Mouse (Mus musculus) kidney, postnatal 0 days (tissue): ENCODE measurements at regions not wholly inside any gene's neighbourhood (a gene's known extent, or its start where the extent isn't known, plus 50 kb on each side); places are given as distances from the start of the nearest gene placed in this dataset.

ENCODE experiments used
- ATAC-seq: fragments of 200-750 bp; cut with Nextera tagmentation; replicated peaks from 2 replicates; pipeline ENCODE4 v1.8.0; 2017; ENCODE audit warnings: low read depth, moderate number of reproducible peaks, moderate TSS enrichment, moderate library complexity; ENCODE audit not compliant: low FRiP score
- DNase-seq: peaks from one replicate; pipeline ENCODE4 v3.0.0-alpha.2; 2016; ENCODE audit warnings: low spot score
- H3K27ac ChIP-seq: fragments of 300-500 bp; sonication (generic); 2 replicates; pipeline ENCODE4 v1.5.1; 2014; ENCODE audit warnings: mild to moderate bottlenecking
- H3K27me3 ChIP-seq: fragments of 300-500 bp; sonication (generic); 2 replicates; pipeline ENCODE4 v1.6.1; 2014; ENCODE audit warnings: low read length, mixed read lengths; ENCODE audit not compliant: insufficient read depth
- H3K36me3 ChIP-seq: fragments of 300-500 bp; sonication (generic); 2 replicates; pipeline ENCODE4 v1.6.1; 2014; ENCODE audit warnings: low read length, mixed read lengths; ENCODE audit not compliant: insufficient read depth
- H3K4me1 ChIP-seq: fragments of 300-500 bp; sonication (generic); replicated peaks from 2 replicates; pipeline ENCODE4 v1.6.1; 2014; ENCODE audit warnings: antibody characterized with exemption, low read length, mixed read lengths; ENCODE audit not compliant: insufficient read depth
- H3K4me2 ChIP-seq: fragments of 300-500 bp; sonication (generic); 2 replicates; pipeline ENCODE4 v1.6.1; 2014; ENCODE audit warnings: mild to moderate bottlenecking, low read length, moderate library complexity, mixed read lengths
- H3K4me3 ChIP-seq: fragments of 300-500 bp; sonication (generic); replicated peaks from 2 replicates; pipeline ENCODE4 v1.5.1; 2014; ENCODE audit warnings: low read depth, low read length
- H3K9ac ChIP-seq: fragments of 300-500 bp; sonication (generic); 2 replicates; pipeline ENCODE4 v1.6.1; 2014; ENCODE audit warnings: low read depth, low read length
- H3K9me3 ChIP-seq: fragments of 300-500 bp; sonication (generic); replicated peaks from 2 replicates; pipeline ENCODE4 v1.6.1; 2016; ENCODE audit warnings: low read length, inconsistent platforms, mixed read lengths
- CTCF ChIP-seq: IDR thresholded peaks from 2 replicates; pipeline ENCODE4 v1.5.1; 2016; ENCODE audit warnings: antibody characterized with exemption, low read depth, mild to moderate bottlenecking, moderate library complexity
- WGBS: fragments of 180-500 bp; shearing (Covaris S2); extraction: QIAGEN DNeasy Blood & Tissue Kit; methylation state at CpG from one replicate; pipeline ENCODE4 v1.1.7; 2014; 5-methylcytosine and 5-hydroxymethylcytosine counted together

DNA sequence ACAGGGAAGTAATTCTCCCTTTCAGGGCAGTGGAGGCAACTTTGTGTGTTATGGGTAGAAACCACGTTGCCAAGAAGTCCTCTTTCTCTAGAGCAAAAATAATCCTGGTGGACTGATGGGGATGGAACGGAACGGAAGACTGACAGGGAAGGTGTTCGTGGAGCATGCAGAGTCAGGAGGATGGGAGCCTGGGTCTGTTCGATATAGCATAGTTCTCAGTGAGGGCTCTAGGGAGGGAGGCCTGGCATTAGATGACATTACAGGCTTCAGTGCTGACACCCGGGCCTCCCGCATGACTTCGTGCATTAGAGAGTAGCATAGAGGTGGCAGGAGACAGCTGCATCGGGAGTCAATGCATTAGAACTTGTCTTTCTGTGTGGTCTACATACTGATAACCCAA lies 211.1 kb downstream of the Etnk1 start:
- Histone ChIP-seq H3K27ac (no peak overlapping the region), H3K9ac (no peak overlapping the region), H3K4me1 (no peaks in the 10 kb centered on the region), H3K4me2 (no peak overlapping the region), H3K36me3 (no peaks in the 10 kb centered on the region), H3K4me3 (no peak overlapping the region), H3K9me3 (no peaks in the 10 kb centered on the region), H3K27me3 (no peaks in the 10 kb centered on the region)
- no peak for TF ChIP-seq CTCF
- no peak for ATAC-seq
- no peak for DNase-seq
- WGBS: 90% methylated on average over 9 of the region's 9 CpGs

DNA sequence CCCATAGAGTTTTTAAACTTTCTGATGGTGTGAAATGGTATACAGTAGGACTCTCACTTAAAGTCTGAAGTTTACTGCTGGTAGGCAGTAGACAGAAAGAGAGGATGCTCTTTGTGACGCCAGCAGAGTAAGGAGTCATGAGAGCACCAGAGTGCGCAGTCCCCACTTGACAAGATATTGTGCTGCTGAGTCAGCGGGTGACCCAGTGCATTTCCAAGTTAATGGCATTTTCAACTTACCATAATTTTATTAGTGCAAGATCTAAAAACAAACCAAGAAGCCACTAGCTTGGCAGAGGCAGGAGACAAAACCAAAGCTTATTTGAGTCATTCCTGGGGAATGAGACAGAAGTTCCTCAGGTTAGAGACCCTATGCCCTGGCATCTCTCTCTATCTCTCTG lies 213.5 kb downstream of the Etnk1 start:
- H3K4me2 ChIP-seq: no peak overlapping the region
- H3K27me3 ChIP-seq: no peaks in the 10 kb centered on the region
- TF ChIP-seq CTCF: no peak
- no peaks in the 10 kb centered on the region for H3K36me3 ChIP-seq
- no peaks in the 10 kb centered on the region for H3K4me1 ChIP-seq
- 93% methylated on average over 3 of the region's 3 CpGs for WGBS
- ATAC-seq (no peak), DNase-seq (no peak)
- H3K4me3 ChIP-seq: no peak overlapping the region
- H3K9ac ChIP-seq: no peak overlapping the region
- no peaks in the 10 kb centered on the region for H3K9me3 ChIP-seq
- H3K27ac ChIP-seq: no peak overlapping the region

DNA sequence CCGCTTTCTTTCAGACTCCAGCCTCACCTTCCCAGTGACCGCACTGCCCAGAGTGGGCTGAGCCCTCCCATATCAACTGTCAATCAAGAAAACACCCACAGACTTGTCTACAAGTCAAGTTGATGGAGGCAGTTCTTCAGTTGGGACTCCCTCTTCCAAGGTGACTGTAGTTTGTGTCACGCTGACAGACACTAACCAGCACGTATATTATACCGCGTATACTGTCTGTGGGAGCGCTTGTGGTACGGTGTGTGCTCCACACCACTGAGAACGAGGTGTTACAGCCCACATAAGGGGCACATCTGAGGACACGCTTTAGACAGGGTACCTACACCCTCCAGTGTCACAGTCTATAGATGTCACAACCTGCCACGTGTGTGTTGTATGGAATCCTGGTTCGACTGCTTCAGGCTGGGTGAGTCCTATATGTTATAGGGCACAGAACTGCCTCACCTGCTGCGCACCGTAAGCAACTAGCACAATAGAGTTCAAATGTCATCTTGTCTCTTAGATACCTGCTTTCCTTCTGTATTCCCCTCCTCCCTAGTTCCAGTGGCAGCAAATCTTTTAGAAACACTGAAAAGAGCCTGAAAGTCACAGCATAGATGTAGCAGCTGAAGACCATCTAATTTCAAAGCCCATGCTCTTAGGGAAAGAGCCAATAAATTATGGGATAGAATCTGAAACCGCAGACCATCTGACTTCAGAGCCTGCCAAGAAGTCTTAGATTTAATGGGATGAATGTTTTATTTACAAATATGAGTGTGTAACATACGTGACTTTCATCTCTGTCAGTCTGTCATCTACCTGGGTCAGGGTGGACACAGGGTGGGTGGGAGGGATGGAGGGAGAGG lies 219.8 kb downstream of the Etnk1 start:
- Histone ChIP-seq H3K36me3 (no peaks in the 10 kb centered on the region), H3K4me1 (no peaks in the 10 kb centered on the region), H3K27me3 (no peaks in the 10 kb centered on the region), H3K9ac (no peak overlapping the region), H3K4me3 (no peak overlapping the region), H3K9me3 (no peaks in the 10 kb centered on the region), H3K4me2 (no peak overlapping the region), H3K27ac (no peak overlapping the region)
- DNase-seq (peak; percentile 91), ATAC-seq (0 out of 2 replicates have a peak, but pooled peaks have one; percentile 40)
- 78% methylated on average over 16 of the region's 16 CpGs for WGBS
- TF ChIP-seq CTCF: no peak

- 61% methylated on average over 10 of the region's 10 CpGs for WGBS
- Histone ChIP-seq H3K9ac (no peak overlapping the region), H3K9me3 (no peaks in the 10 kb centered on the region), H3K4me1 (no peaks in the 10 kb centered on the region), H3K4me3 (no peak overlapping the region), H3K27ac (no peak overlapping the region), H3K36me3 (no peaks in the 10 kb centered on the region), H3K27me3 (no peaks in the 10 kb centered on the region), H3K4me2 (no peak overlapping the region)
- TF ChIP-seq CTCF: no peak
- peak; percentile 58 for DNase-seq
- no peak for ATAC-seq
These were observed 226.7 kb downstream of the Etnk1 start for GRCm38 (mm10) chr6:143393543-143394207.

- H3K9me3 ChIP-seq: no peaks in the 10 kb centered on the region
- H3K9ac ChIP-seq: no peak overlapping the region
- H3K27ac ChIP-seq: no peak overlapping the region
- no peaks in the 10 kb centered on the region for H3K27me3 ChIP-seq
- 82% methylated on average over 15 of the region's 15 CpGs for WGBS
- DNase-seq: no peak
- H3K4me3 ChIP-seq: no peak overlapping the region
- H3K36me3 ChIP-seq: no peaks in the 10 kb centered on the region
- TF ChIP-seq CTCF: no peak
- ATAC-seq: no peak
- no peak overlapping the region for H3K4me2 ChIP-seq
- no peaks in the 10 kb centered on the region for H3K4me1 ChIP-seq
These were observed 227.4 kb downstream of the Etnk1 start for GRCm38 (mm10) chr6:143394377-143394776.

DNA sequence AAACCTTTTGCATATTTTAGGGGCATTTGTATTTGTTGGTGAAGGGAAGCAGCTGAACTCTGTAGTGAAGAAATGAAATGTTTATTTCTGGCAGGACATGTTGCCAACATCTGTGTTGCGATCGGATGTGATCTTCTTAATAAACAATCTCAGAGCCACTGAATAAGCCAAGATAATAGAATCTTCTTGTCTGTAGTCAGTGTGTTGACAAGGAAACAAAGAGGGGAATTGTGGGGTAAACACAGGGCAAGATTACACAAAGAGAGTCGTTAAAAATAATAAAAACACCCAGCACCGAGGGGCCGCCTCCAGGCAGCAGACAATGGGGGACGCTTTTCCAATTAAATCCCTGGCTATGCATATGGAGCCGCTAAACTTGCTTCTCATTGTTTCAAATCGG lies 234.4 kb downstream of the Etnk1 start:
- Histone ChIP-seq H3K9ac (no peak overlapping the region), H3K27ac (no peak overlapping the region), H3K4me1 (no peaks in the 10 kb centered on the region), H3K27me3 (no peaks in the 10 kb centered on the region), H3K36me3 (no peaks in the 10 kb centered on the region), H3K9me3 (no peaks in the 10 kb centered on the region), H3K4me2 (no peak overlapping the region), H3K4me3 (no peak overlapping the region)
- DNase-seq (no peak), ATAC-seq (no peak)
- no peak for TF ChIP-seq CTCF
- WGBS: 64% methylated on average over 8 of the region's 8 CpGs
